9 mouse cellular contexts compared by ENCODE assay signal in genomic region chr10:89731341-89731740, GRCm38 (mm10). TPM values are rescaled to one million over a fixed set of nuclear protein-coding genes. Genes with fewer than 3 reads are reported as not detected.
DNase-seq lines count a peak whose midpoint lies in the region; ATAC-seq and TF ChIP-seq lines count a peak whose summit lies in the region.
"Had no signal": no experiment of that assay in that cellular context is flagged by ENCODE, and none has a peak within 500 bp of the region (broad histone marks: within the 10 kb centered on the region; RNA-seq: fewer than 3 reads in every experiment).

No protein-coding gene starts in this region.

- H3K36me3 ChIP-seq in CH12.LX (replicated peaks in 1 of 2; ENCODE audit: control insufficient read depth in 1 of 2, insufficient read depth in 1 of 2, low read length in 1 of 2) = peaks cover 6 to 21% of the 10 kb centered on the region in 2 experiments
- peaks cover 11% of the 10 kb centered on the region for H3K36me3 ChIP-seq in forebrain, embryonic 13.5 days (ENCODE audit: poor library complexity, severe bottlenecking)
- H3K36me3 ChIP-seq in macrophage (ENCODE audit: inconsistent target) = peaks cover 9% of the 10 kb centered on the region

- H3K4me3 ChIP-seq in gastrocnemius, adult 2 months = peak overlapping the region; percentile 85
- peak overlapping the region; percentile 80 to 83 (median 82) for H3K4me3 ChIP-seq in CH12.LX (replicated peaks in 1 of 3; ENCODE audit: low read depth in 2 of 3, low read length in 2 of 3, poor library complexity in 1 of 3)
- peak overlapping the region; percentile 74 for H3K4me3 ChIP-seq in forebrain, embryonic 13.5 days
- H3K4me3 ChIP-seq in macrophage (ENCODE audit: inconsistent target) = peak overlapping the region; percentile 97

- H3K27ac ChIP-seq in gastrocnemius, adult 2 months = peak overlapping the region; percentile 86; the same call in 1 of the 2 replicates
- H3K27ac ChIP-seq in CH12.LX (ENCODE audit: insufficient read depth, low read depth) = no peak overlapping the region
- H3K27ac ChIP-seq in forebrain, embryonic 13.5 days = no peak overlapping the region
- peak overlapping the region; percentile 55 for H3K27ac ChIP-seq in macrophage

- TF ChIP-seq RAD21 in CH12.LX (IDR thresholded peaks at IDR 0.05; ENCODE audit: low read depth, low read length) = no peak

- no peak for DNase-seq in gastrocnemius, adult 2 months
- no peak for DNase-seq in gastrocnemius, postnatal 36 days
- no peak for DNase-seq in CH12.LX (ENCODE audit: extremely low read depth)
- DNase-seq in layer of hippocampus, adult 18-20 months (ENCODE audit: low spot score in 2 of 2) = no peak
- DNase-seq in cerebellum, postnatal 4 days (ENCODE audit: low spot score in 2 of 2) = no peak

- dilution Hi-C loops in CH12.LX (cut with MboI; ENCODE audit: extremely low pct_ligation_motif_present, extremely low pct_unique_long_range_greater_than_20kb, low sequenced_read_pairs) = no loop called here

- intact Hi-C loops in gastrocnemius, adult 2 months (cut with DNase I) = no loop called here
- intact Hi-C loops in gastrocnemius, postnatal 36 days (cut with DNase I) = loop anchor here (5.0 kb wide), 1 partner anchor 44 kb away; the partner anchor contains the start of gene Scyl2

- H3K4me1 ChIP-seq in CH12.LX (ENCODE audit: control insufficient read depth in 1 of 2, insufficient read depth in 2 of 2) = peaks cover 0 to 18% of the 10 kb centered on the region in 2 experiments; a peak in 2 of 4 replicates
- H3K4me1 ChIP-seq in forebrain, embryonic 13.5 days = peaks cover 19% of the 10 kb centered on the region

- in situ Hi-C loops in CH12.LX (cut with MboI; ENCODE audit: low pct_ligation_motif_present, low pct_unique_long_range_greater_than_20kb, low sequenced_read_pairs) = no loop called here

- WGBS in forebrain, embryonic 13.5 days = 13% methylated on average over 5 of the region's 5 CpGs
- 15% methylated on average over 5 of the region's 5 CpGs for WGBS in macrophage (ENCODE audit: missing documents)

- no peak for TF ChIP-seq EP300 in CH12.LX (IDR thresholded peaks at IDR 0.05; ENCODE audit: low read length)

- TF ChIP-seq POLR2A in CH12.LX (IDR thresholded peaks at IDR 0.05; ENCODE audit: low read depth, low read length) = no peak

- TF ChIP-seq CTCF in gastrocnemius, adult 2 months (IDR thresholded peaks at IDR 0.05) = no peak
- TF ChIP-seq CTCF in CH12.LX (conservative IDR thresholded peaks at IDR 0.05 in 1 of 2, IDR thresholded peaks at IDR 0.05 in 1 of 2; ENCODE audit: low read depth in 2 of 2, low read length in 2 of 2) = 0 out of 4 replicates have a peak, but pooled peaks of 1 of the 2 experiments have one; percentile 12

- no peaks in the 10 kb centered on the region for H3K9me3 ChIP-seq in CH12.LX (replicated peaks; ENCODE audit: low read length)
- H3K9me3 ChIP-seq in forebrain, embryonic 13.5 days (replicated peaks) = no peaks in the 10 kb centered on the region

- peaks cover 3% of the 10 kb centered on the region for H3K27me3 ChIP-seq in CH12.LX (replicated peaks)
- no peaks in the 10 kb centered on the region; the same call in 1 of the 2 replicates for H3K27me3 ChIP-seq in forebrain, embryonic 13.5 days

- no peak for ATAC-seq in forebrain, embryonic 13.5 days
- ATAC-seq in inflammation-experienced regulatory T-cells, adult 6 months = no peak

- H3K79me2 ChIP-seq in CH12.LX (replicated peaks; ENCODE audit: control insufficient read depth, extremely low read depth, insufficient read depth, poor library complexity, severe bottlenecking) (peaks cover 14% of the 10 kb centered on the region), macrophage (ENCODE audit: inconsistent target) (peaks cover 29% of the 10 kb centered on the region)

- peak overlapping the region; percentile 94 for H3K4me2 ChIP-seq in CH12.LX (ENCODE audit: insufficient read depth, low read depth, poor library complexity, severe bottlenecking)
- H3K4me2 ChIP-seq in forebrain, embryonic 13.5 days = peak overlapping the region; percentile 81

- H3K9ac ChIP-seq in CH12.LX (ENCODE audit: insufficient read depth, low read depth) = peak overlapping the region; percentile 66
- H3K9ac ChIP-seq in forebrain, embryonic 13.5 days = peak overlapping the region; percentile 74

TF ChIP-seq in CH12.LX, 34 proteins besides CTCF, POLR2A, EP300 and RAD21:
- no peak for TF ChIP-seq MYC (IDR thresholded peaks at IDR 0.05; ENCODE audit: low read depth, low read length)
- TF ChIP-seq MAFK (IDR thresholded peaks at IDR 0.05; ENCODE audit: insufficient replicate concordance, low read length) = no peak
- TF ChIP-seq UBTF (IDR thresholded peaks at IDR 0.05; ENCODE audit: low read depth, low read length) = no peak
- no peak for TF ChIP-seq JUND (conservative IDR thresholded peaks at IDR 0.05; ENCODE audit: low read depth, low read length)
- no peak for TF ChIP-seq KAT2A (IDR thresholded peaks at IDR 0.05; ENCODE audit: insufficient replicate concordance, low read length)
- TF ChIP-seq MAX (IDR thresholded peaks at IDR 0.05; ENCODE audit: low read length) = no peak
- no peak for TF ChIP-seq USF2 (conservative IDR thresholded peaks at IDR 0.05; ENCODE audit: low read depth, low read length)
- no peak for TF ChIP-seq MXI1 (IDR thresholded peaks at IDR 0.05; ENCODE audit: low read depth, low read length)
- no peak for TF ChIP-seq CHD2 (IDR thresholded peaks at IDR 0.05; ENCODE audit: low read length)
- TF ChIP-seq ETS1 (conservative IDR thresholded peaks at IDR 0.05; ENCODE audit: low read depth, low read length) = no peak

RNA-seq across cellular contexts. Expression of gene Actr6, which starts 0.8 kb away (rescaled TPM):
- 1 to 10 TPM; 5.2 to 8.8 TPM for total RNA-seq in gastrocnemius, adult 2 months (2021)
- 1 to 10 TPM; 5.4 to 5.7 TPM for total RNA-seq in gastrocnemius, postnatal 36 days (2021)
- total RNA-seq in CH12.LX (2012; rRNA removed) (11.7 and 14.6 TPM in 2 replicates), CH12.LX (2014; rRNA removed) (48.4 and 50.5 TPM in 2 replicates)
- polyA plus RNA-seq in CH12.LX (2012; ENCODE audit: insufficient read length, low read depth) (18.0 and 21.4 TPM in 2 replicates), macrophage (2018) (12.9 to 14.2 TPM (median 13.9 TPM) in 3 replicates)
- polyA plus RNA-seq in forebrain, embryonic 13.5 days (2015; fragmentation: Nextera tagmentation; extraction: Ambion mirVana) = 58.5 and 60.4 TPM in 2 replicates
- total RNA-seq in macrophage (2018; cell fraction: chromatin; rRNA removed) = 10 to 100 TPM in 12 of 26 experiments, 1 to 10 TPM in 13, not detected in 1; 1.3 to 23.0 (median 8.7) TPM
- 10 to 100 TPM in 17 of 26 experiments, 1 to 10 TPM in 9; 4.0 to 14.0 (median 10.9) TPM for total RNA-seq in macrophage (2018; cell fraction: cytosol; rRNA removed)
- total RNA-seq in macrophage (2018; cell fraction: nucleus; rRNA removed) = 10 to 100 TPM in 8 of 26 experiments, 1 to 10 TPM in 18; 2.4 to 17.3 (median 6.4) TPM
- polyA plus RNA-seq in inflammation-experienced regulatory T-cells, adult 6 months (2017; shearing (Covaris generic)) = 10 to 100 TPM; 43.5 to 52.5 (median 44.7) TPM
- 10 to 100 TPM; 25.4 to 26.4 TPM for total RNA-seq in layer of hippocampus, adult 18-20 months (2021)
- polyA plus RNA-seq: small intestine, adult 2 months had no signal

RNA-seq across cellular contexts. Expression of gene Uhrf1bp1l, which starts 13.4 kb away (rescaled TPM):
- 10 to 100 TPM; 19.3 to 20.1 TPM for total RNA-seq in gastrocnemius, adult 2 months (2021)
- 10 to 100 TPM; 14.8 to 17.2 TPM for total RNA-seq in gastrocnemius, postnatal 36 days (2021)
- total RNA-seq in CH12.LX (2012; rRNA removed) (31.5 and 40.1 TPM in 2 replicates), CH12.LX (2014; rRNA removed) (18.8 and 19.6 TPM in 2 replicates)
- polyA plus RNA-seq in CH12.LX (2012; ENCODE audit: insufficient read length, low read depth) (26.5 and 27.9 TPM in 2 replicates), macrophage (2018) (32.8 to 54.1 TPM (median 35.0 TPM) in 3 replicates)
- 24.9 and 27.4 TPM in 2 replicates for polyA plus RNA-seq in forebrain, embryonic 13.5 days (2015; fragmentation: Nextera tagmentation; extraction: Ambion mirVana)
- total RNA-seq in macrophage (2018; cell fraction: chromatin; rRNA removed) = 100 to 1,000 TPM in 7 of 26 experiments, 10 to 100 TPM in 19; 29.9 to 164 (median 82.1) TPM
- total RNA-seq in macrophage (2018; cell fraction: cytosol; rRNA removed) = 10 to 100 TPM; 23.2 to 65.5 (median 36.6) TPM
- 100 to 1,000 TPM in 4 of 26 experiments, 10 to 100 TPM in 22; 27.7 to 135 (median 54.3) TPM for total RNA-seq in macrophage (2018; cell fraction: nucleus; rRNA removed)
- 10 to 100 TPM; 22.5 to 33.8 (median 26.2) TPM for polyA plus RNA-seq in inflammation-experienced regulatory T-cells, adult 6 months (2017; shearing (Covaris generic))
- total RNA-seq in layer of hippocampus, adult 18-20 months (2021) = 10 to 100 TPM; 72.9 to 74.8 TPM

RNA-seq across cellular contexts. Expression of gene Scyl2, which starts 45.3 kb away (rescaled TPM):
- total RNA-seq in gastrocnemius, adult 2 months (2021) = 10 to 100 TPM; 13.2 to 14.0 TPM
- 10 to 100 TPM; 12.1 to 12.6 TPM for total RNA-seq in gastrocnemius, postnatal 36 days (2021)
- total RNA-seq in CH12.LX (2012; rRNA removed) = 14.1 and 15.1 TPM in 2 replicates
- 17.4 and 19.5 TPM in 2 replicates for total RNA-seq in CH12.LX (2014; rRNA removed)
- 15.5 and 17.2 TPM in 2 replicates for polyA plus RNA-seq in CH12.LX (2012; ENCODE audit: insufficient read length, low read depth)
- 10.5 and 10.8 TPM in 2 replicates for polyA plus RNA-seq in forebrain, embryonic 13.5 days (2015; fragmentation: Nextera tagmentation; extraction: Ambion mirVana)
- 100 to 1,000 TPM in 5 of 26 experiments, 10 to 100 TPM in 21; 56.7 to 125 (median 80.1) TPM for total RNA-seq in macrophage (2018; cell fraction: chromatin; rRNA removed)
- total RNA-seq in macrophage (2018; cell fraction: cytosol; rRNA removed) = 10 to 100 TPM; 34.3 to 50.0 (median 42.3) TPM
- total RNA-seq in macrophage (2018; cell fraction: nucleus; rRNA removed) = 100 to 1,000 TPM in 1 of 26 experiments, 10 to 100 TPM in 25; 46.1 to 106 (median 64.3) TPM
- 26.7 to 47.7 TPM (median 33.0 TPM) in 3 replicates for polyA plus RNA-seq in macrophage (2018)
- 10 to 100 TPM in 1 of 3 experiments, 1 to 10 TPM in 2; 7.8 to 10.7 (median 9.9) TPM for polyA plus RNA-seq in inflammation-experienced regulatory T-cells, adult 6 months (2017; shearing (Covaris generic))
- 10 to 100 TPM; 26.7 to 27.6 TPM for total RNA-seq in layer of hippocampus, adult 18-20 months (2021)

Comparison
In these comparisons a context has a peak if more than half of its experiments do, and no peak if none do; other contexts are left out.
1. H3K27ac ChIP-seq: peak in gastrocnemius, adult 2 months (single experiment) and macrophage (single experiment); none in CH12.LX (single experiment) and forebrain, embryonic 13.5 days (single experiment).
2. Peak in every context shown above with its lines, with median percentiles within 50 percentile points of each other: H3K4me3 ChIP-seq.